In genomic region chr3:95227214-95227613, GRCm38 (mm10) we compare ENCODE assay signal across 9 mouse cellular contexts. TPM values are rescaled to one million over a fixed set of nuclear protein-coding genes. Genes with fewer than 3 reads are reported as not detected.
DNase-seq lines count a peak whose midpoint lies in the region; ATAC-seq and TF ChIP-seq lines count a peak whose summit lies in the region.
"Had no signal": no experiment of that assay in that cellular context is flagged by ENCODE, and none has a peak within 500 bp of the region (broad histone marks: within the 10 kb centered on the region; RNA-seq: fewer than 3 reads in every experiment).

No protein-coding gene starts in this region.

- peaks cover 50% of the 10 kb centered on the region for H3K4me1 ChIP-seq in kidney, embryonic 15.5 days
- peaks cover 20% of the 10 kb centered on the region for H3K4me1 ChIP-seq in kidney, adult 2 months (ENCODE audit: control insufficient read depth, insufficient read depth, low read length)
- peaks cover 28% of the 10 kb centered on the region for H3K4me1 ChIP-seq in intestine, embryonic 14.5 days (replicated peaks; ENCODE audit: control insufficient read depth, insufficient read depth, low read length)
- peaks cover 83% of the 10 kb centered on the region for H3K4me1 ChIP-seq in neural tube, embryonic 13.5 days (replicated peaks)

- peaks cover 49% of the 10 kb centered on the region for H3K36me3 ChIP-seq in kidney, embryonic 15.5 days
- no peaks in the 10 kb centered on the region; the same call in 1 of the 2 replicates for H3K36me3 ChIP-seq in kidney, adult 2 months (ENCODE audit: control insufficient read depth, insufficient read depth, low read length)
- H3K36me3 ChIP-seq in intestine, embryonic 14.5 days (ENCODE audit: control insufficient read depth, insufficient read depth, low read length): peaks cover 37% of the 10 kb centered on the region
- H3K36me3 ChIP-seq in neural tube, embryonic 13.5 days: peaks cover 45% of the 10 kb centered on the region

- ATAC-seq in kidney, embryonic 15.5 days (replicated peaks; ENCODE audit: low FRiP score): no peak
- no peak for ATAC-seq in intestine, embryonic 14.5 days (replicated peaks; ENCODE audit: low FRiP score, low TSS enrichment, low read depth)
- ATAC-seq in neural tube, embryonic 13.5 days (ENCODE audit: low read depth): no peak
- ATAC-seq in megakaryocyte progenitor cell, adult 5-6 weeks (replicated peaks; ENCODE audit: poor library complexity): no peak

- H3K9me3 ChIP-seq in kidney, embryonic 15.5 days (replicated peaks): no peaks in the 10 kb centered on the region
- H3K9me3 ChIP-seq in intestine, embryonic 14.5 days (ENCODE audit: control insufficient read depth, low read length): no peaks in the 10 kb centered on the region
- no peaks in the 10 kb centered on the region for H3K9me3 ChIP-seq in neural tube, embryonic 13.5 days

- H3K27me3 ChIP-seq in kidney, embryonic 15.5 days: no peaks in the 10 kb centered on the region
- H3K27me3 ChIP-seq in kidney, adult 2 months (replicated peaks; ENCODE audit: control insufficient read depth, insufficient read depth, low read length): no peaks in the 10 kb centered on the region
- H3K27me3 ChIP-seq in intestine, embryonic 14.5 days (replicated peaks; ENCODE audit: control insufficient read depth, insufficient read depth, low read length): no peaks in the 10 kb centered on the region
- H3K27me3 ChIP-seq in neural tube, embryonic 13.5 days: no peaks in the 10 kb centered on the region

- no peak for TF ChIP-seq POLR2A in kidney, adult 2 months (IDR thresholded peaks at IDR 0.05; ENCODE audit: low read depth, low read length)
- no peak for TF ChIP-seq POLR2A in brain, embryonic 14.5 days (IDR thresholded peaks at IDR 0.05; ENCODE audit: borderline replicate concordance, extremely low read depth, insufficient read depth, insufficient read length, poor library complexity, severe bottlenecking)

- no peak for DNase-seq in kidney, adult 2 months
- peak; percentile 65 for DNase-seq in brain, embryonic 14.5 days (ENCODE audit: low read depth)
- DNase-seq in intestine, embryonic 14.5 days (ENCODE audit: low spot score): no peak
- DNase-seq in frontal cortex, postnatal 36 days (ENCODE audit: low spot score in 2 of 2): no peak
- no peak for DNase-seq in left cerebral cortex, adult 9 months (ENCODE audit: low spot score in 2 of 2)
- DNase-seq: kidney, postnatal 36 days had no signal

- H3K9ac ChIP-seq in kidney, embryonic 15.5 days: peak overlapping the region; percentile 90
- peak overlapping the region; percentile 77 for H3K9ac ChIP-seq in intestine, embryonic 14.5 days (ENCODE audit: low read length)
- H3K9ac ChIP-seq in neural tube, embryonic 13.5 days: peak overlapping the region; percentile 95

- H3K27ac ChIP-seq in kidney, embryonic 15.5 days: peak overlapping the region; percentile 94
- H3K27ac ChIP-seq in kidney, adult 2 months (ENCODE audit: insufficient read depth, low read depth, low read length): no peak overlapping the region
- H3K27ac ChIP-seq in intestine, embryonic 14.5 days (ENCODE audit: low read depth): no peak overlapping the region; the same call in 1 of the 2 replicates
- H3K27ac ChIP-seq in neural tube, embryonic 13.5 days (replicated peaks): peak overlapping the region; percentile 97

- 19% methylated on average over 1 of the region's 1 CpGs for WGBS in kidney, embryonic 15.5 days
- 14% methylated on average over 1 of the region's 1 CpGs for WGBS in kidney, adult 2 months
- 13% methylated on average over 1 of the region's 1 CpGs for WGBS in intestine, embryonic 14.5 days
- 11% methylated on average over 1 of the region's 1 CpGs for whole genome bisulfite sequencing in neural tube, embryonic 13.5 days

- peak overlapping the region; percentile 64 for H3K4me2 ChIP-seq in kidney, embryonic 15.5 days
- peak overlapping the region; percentile 90 for H3K4me2 ChIP-seq in intestine, embryonic 14.5 days (ENCODE audit: low read length)
- peak overlapping the region; percentile 76 for H3K4me2 ChIP-seq in neural tube, embryonic 13.5 days

- peak overlapping the region; percentile 74 for H3K4me3 ChIP-seq in kidney, embryonic 15.5 days (replicated peaks)
- no peak overlapping the region for H3K4me3 ChIP-seq in kidney, adult 2 months (ENCODE audit: insufficient read depth, low read depth, low read length)
- peak overlapping the region; percentile 85 for H3K4me3 ChIP-seq in intestine, embryonic 14.5 days (ENCODE audit: low read depth, low read length)
- H3K4me3 ChIP-seq in neural tube, embryonic 13.5 days: peak overlapping the region; percentile 90

- TF ChIP-seq CTCF in kidney, adult 2 months (conservative IDR thresholded peaks at IDR 0.05; ENCODE audit: insufficient read depth, insufficient read length, low read depth, low read length): no peak
- TF ChIP-seq CTCF in brain, embryonic 14.5 days (IDR thresholded peaks at IDR 0.05; ENCODE audit: borderline replicate concordance, extremely low read depth, insufficient read depth, insufficient read length): no peak

RNA-seq across cellular contexts. Expression of gene Cdc42se1, which starts 1.3 kb away (rescaled TPM):
- polyA plus RNA-seq in kidney, embryonic 15.5 days (2015; fragmentation: Nextera tagmentation; extraction: Ambion mirVana): 87.4 and 92.0 TPM in 2 replicates
- 77.5 and 83.7 TPM in 2 replicates for polyA plus RNA-seq in kidney, adult 2 months (2012; rRNA removed)
- 62.5 and 80.3 TPM in 2 replicates for polyA plus RNA-seq in brain, embryonic 14.5 days (2012; rRNA removed)
- polyA plus RNA-seq in intestine, embryonic 14.5 days (2014; fragmentation: Nextera tagmentation; extraction: Ambion mirVana): 92.6 and 98.7 TPM in 2 replicates
- 60.8 and 61.3 TPM in 2 replicates for polyA plus RNA-seq in neural tube, embryonic 13.5 days (2015; fragmentation: Nextera tagmentation; extraction: Ambion mirVana)
- total RNA-seq in megakaryocyte progenitor cell, adult 5-6 weeks (2015): 56.2 and 56.7 TPM in 2 replicates
- 52.5 and 60.3 TPM in 2 replicates for total RNA-seq in megakaryocyte progenitor cell, adult 5-6 weeks (2017)

RNA-seq across cellular contexts. Expression of gene Mllt11, which starts 4.8 kb away (rescaled TPM):
- 12.9 and 16.0 TPM in 2 replicates for polyA plus RNA-seq in kidney, embryonic 15.5 days (2015; fragmentation: Nextera tagmentation; extraction: Ambion mirVana)
- 30.6 and 31.4 TPM in 2 replicates for polyA plus RNA-seq in kidney, adult 2 months (2012; rRNA removed)
- 784 and 825 TPM in 2 replicates for polyA plus RNA-seq in brain, embryonic 14.5 days (2012; rRNA removed)
- 38.5 and 38.9 TPM in 2 replicates for polyA plus RNA-seq in intestine, embryonic 14.5 days (2014; fragmentation: Nextera tagmentation; extraction: Ambion mirVana)
- polyA plus RNA-seq in neural tube, embryonic 13.5 days (2015; fragmentation: Nextera tagmentation; extraction: Ambion mirVana): 267 and 299 TPM in 2 replicates
- total RNA-seq in megakaryocyte progenitor cell, adult 5-6 weeks (2015): 4.6 and 5.8 TPM in 2 replicates
- 4.9 and 5.5 TPM in 2 replicates for total RNA-seq in megakaryocyte progenitor cell, adult 5-6 weeks (2017)

RNA-seq across cellular contexts. Expression of gene Gabpb2, which starts 9.5 kb away (rescaled TPM):
- 10.0 and 10.6 TPM in 2 replicates for polyA plus RNA-seq in kidney, embryonic 15.5 days (2015; fragmentation: Nextera tagmentation; extraction: Ambion mirVana)
- 9.8 and 10.6 TPM in 2 replicates for polyA plus RNA-seq in kidney, adult 2 months (2012; rRNA removed)
- polyA plus RNA-seq in brain, embryonic 14.5 days (2012; rRNA removed): 14.4 and 14.7 TPM in 2 replicates
- polyA plus RNA-seq in intestine, embryonic 14.5 days (2014; fragmentation: Nextera tagmentation; extraction: Ambion mirVana): 10.8 and 10.9 TPM in 2 replicates
- 3.3 and 4.1 TPM in 2 replicates for polyA plus RNA-seq in neural tube, embryonic 13.5 days (2015; fragmentation: Nextera tagmentation; extraction: Ambion mirVana)
- total RNA-seq in megakaryocyte progenitor cell, adult 5-6 weeks (2015): 28.5 and 29.3 TPM in 2 replicates
- 43.1 and 57.7 TPM in 2 replicates for total RNA-seq in megakaryocyte progenitor cell, adult 5-6 weeks (2017)

RNA-seq across cellular contexts. Expression of gene Gm128, which starts 14.2 kb away (rescaled TPM):
- 0.50 and 0.53 TPM in 2 replicates for polyA plus RNA-seq in kidney, embryonic 15.5 days (2015; fragmentation: Nextera tagmentation; extraction: Ambion mirVana)
- 5.9 TPM in 2 replicates for polyA plus RNA-seq in kidney, adult 2 months (2012; rRNA removed)
- 0.25 and 0.26 TPM in 2 replicates for polyA plus RNA-seq in brain, embryonic 14.5 days (2012; rRNA removed)
- 0.26 and 0.40 TPM in 2 replicates for polyA plus RNA-seq in intestine, embryonic 14.5 days (2014; fragmentation: Nextera tagmentation; extraction: Ambion mirVana)
- 0.15 TPM in 1 of 2 replicates, not detected in the other for polyA plus RNA-seq in neural tube, embryonic 13.5 days (2015; fragmentation: Nextera tagmentation; extraction: Ambion mirVana)
- 1.0 and 1.4 TPM in 2 replicates for total RNA-seq in megakaryocyte progenitor cell, adult 5-6 weeks (2015)
- 0.34 and 0.46 TPM in 2 replicates for total RNA-seq in megakaryocyte progenitor cell, adult 5-6 weeks (2017)

RNA-seq across cellular contexts. Expression of gene Bnipl, which starts 23.8 kb away (rescaled TPM):
- 1.2 and 1.4 TPM in 2 replicates for polyA plus RNA-seq in kidney, embryonic 15.5 days (2015; fragmentation: Nextera tagmentation; extraction: Ambion mirVana)
- polyA plus RNA-seq in kidney, adult 2 months (2012; rRNA removed): 0.09 and 0.41 TPM in 2 replicates
- 0.53 and 0.64 TPM in 2 replicates for polyA plus RNA-seq in brain, embryonic 14.5 days (2012; rRNA removed)
- polyA plus RNA-seq in intestine, embryonic 14.5 days (2014; fragmentation: Nextera tagmentation; extraction: Ambion mirVana): 1.0 and 1.7 TPM in 2 replicates
- polyA plus RNA-seq in neural tube, embryonic 13.5 days (2015; fragmentation: Nextera tagmentation; extraction: Ambion mirVana): not detected in 2 replicates
- not detected in 2 replicates for total RNA-seq in megakaryocyte progenitor cell, adult 5-6 weeks (2015)
- total RNA-seq in megakaryocyte progenitor cell, adult 5-6 weeks (2017): not detected in 2 replicates

Comparison
In these comparisons a context has a peak if more than half of its experiments do, and no peak if none do; other contexts are left out.
1. H3K27ac ChIP-seq: peak in kidney, embryonic 15.5 days (single experiment) and neural tube, embryonic 13.5 days (single experiment); none in kidney, adult 2 months (single experiment) and intestine, embryonic 14.5 days (single experiment).
2. Peak in every context shown above with its lines, with median percentiles within 50 percentile points of each other: H3K4me2 ChIP-seq and H3K9ac ChIP-seq.